Mouse (Mus musculus) adipocyte (in vitro differentiated cells): ENCODE measurements at regions not wholly inside any gene's neighbourhood (a gene's known extent, or its start where the extent isn't known, plus 50 kb on each side); places are given as distances from the start of the nearest gene placed in this dataset.
"Not testable (repeated sequence)": the region's sequence is repeated elsewhere in the genome, so short reads cannot be mapped to it uniquely, and the experiment has no call there.

Source experiments
- DNase-seq: peaks from one replicate; pipeline ENCODE4 v3.0.0-alpha.2; 2016; ENCODE audit warnings: low spot score

GRCm38 (mm10) chr14:53582528-53582927 is 671.4 kb downstream of the Dad1 start:
- not testable (repeated sequence) for DNase-seq

DNA sequence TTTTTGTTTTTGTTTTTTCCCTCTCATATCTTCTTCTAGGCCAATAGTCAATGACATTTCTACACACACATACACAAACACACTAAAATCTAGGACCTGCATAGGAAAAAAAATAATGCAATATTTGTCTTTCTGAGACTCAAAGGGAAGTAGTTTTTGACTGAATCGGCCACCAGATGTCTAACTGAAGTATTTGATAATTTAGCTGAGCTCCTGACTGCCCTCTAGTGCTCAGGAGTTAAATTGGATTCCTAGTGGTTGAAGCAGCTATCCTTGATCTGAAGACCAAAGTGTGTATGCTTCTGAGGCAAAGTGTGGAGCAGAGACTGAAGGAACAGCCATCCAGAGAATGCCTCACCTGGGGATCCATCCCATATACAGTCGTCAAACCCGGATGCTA is 672.2 kb downstream of the Dad1 start:
- DNase-seq = not testable (repeated sequence)

DNA sequence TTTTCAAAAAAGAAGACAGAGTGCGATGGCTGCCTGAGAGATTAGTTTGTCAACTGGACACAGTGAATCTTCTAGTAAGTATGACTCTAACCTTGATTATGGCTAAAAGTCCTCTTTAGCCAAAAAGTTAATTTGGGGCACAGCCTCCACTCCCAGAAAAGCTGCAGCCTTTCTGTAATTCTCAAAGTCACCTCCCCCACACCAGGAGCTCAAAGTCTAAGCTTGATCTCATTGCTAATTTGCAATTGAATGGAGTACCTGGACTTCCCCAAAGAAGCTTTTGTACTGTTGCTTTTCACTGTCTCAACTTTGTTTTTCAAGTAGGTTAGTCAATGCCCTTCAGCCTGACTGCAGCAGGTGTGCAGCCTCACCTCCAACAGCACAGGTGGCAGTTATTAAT is 677.0 kb downstream of the Dad1 start:
- not testable (repeated sequence) for DNase-seq

GRCm38 (mm10) chr14:53572701-53573100 is 681.2 kb downstream of the Dad1 start:
- not testable (repeated sequence) for DNase-seq

DNA sequence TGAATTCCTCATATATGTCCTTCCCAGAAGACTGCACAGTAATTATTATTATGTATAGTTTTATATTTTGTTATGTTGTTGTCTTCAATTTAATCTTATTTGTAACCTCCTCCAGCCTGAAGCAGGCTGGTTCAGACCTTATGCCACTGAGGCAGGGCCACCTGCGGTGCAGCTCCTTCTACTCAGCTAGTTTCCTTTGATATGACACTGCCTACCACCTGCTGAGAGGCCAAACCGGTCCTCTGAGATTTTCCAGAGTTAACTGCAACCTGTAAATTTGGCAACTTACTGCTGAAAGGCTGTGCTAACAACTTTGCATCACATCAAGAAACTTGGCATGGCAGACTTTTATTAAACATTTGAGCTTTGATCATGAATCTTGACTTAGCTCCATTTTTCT is 691.3 kb downstream of the Dad1 start:
- DNase-seq = no peak

- DNase-seq = not testable (repeated sequence)
These were observed 693.8 kb downstream of the Dad1 start for GRCm38 (mm10) chr14:53560146-53560545.

DNA sequence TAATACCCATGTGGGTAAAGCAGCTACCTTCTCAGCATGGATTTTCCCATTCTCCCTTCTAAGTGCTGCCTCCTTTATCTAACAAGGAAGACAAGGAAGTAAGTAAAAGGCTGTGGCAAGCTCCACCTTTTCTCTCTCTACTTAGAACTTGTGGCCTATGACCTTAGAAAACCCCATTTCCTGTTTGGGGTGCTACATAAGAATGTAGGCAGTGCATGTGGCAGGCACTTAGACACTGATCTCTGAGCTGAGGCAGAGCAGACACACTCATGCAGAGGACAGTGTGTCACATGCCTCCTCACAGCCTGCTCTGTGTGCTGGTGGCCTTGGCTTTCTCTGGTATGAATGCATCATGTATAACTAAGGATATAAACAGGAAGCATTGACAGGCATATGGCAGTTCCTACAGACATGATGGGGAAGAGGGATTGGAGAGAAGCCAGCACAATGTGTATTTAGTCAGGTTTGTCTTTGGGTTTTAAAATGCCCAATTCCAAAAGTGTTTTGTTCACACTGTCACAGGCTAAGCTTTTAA is 694.5 kb downstream of the Dad1 start:
- not testable (repeated sequence) for DNase-seq

DNA sequence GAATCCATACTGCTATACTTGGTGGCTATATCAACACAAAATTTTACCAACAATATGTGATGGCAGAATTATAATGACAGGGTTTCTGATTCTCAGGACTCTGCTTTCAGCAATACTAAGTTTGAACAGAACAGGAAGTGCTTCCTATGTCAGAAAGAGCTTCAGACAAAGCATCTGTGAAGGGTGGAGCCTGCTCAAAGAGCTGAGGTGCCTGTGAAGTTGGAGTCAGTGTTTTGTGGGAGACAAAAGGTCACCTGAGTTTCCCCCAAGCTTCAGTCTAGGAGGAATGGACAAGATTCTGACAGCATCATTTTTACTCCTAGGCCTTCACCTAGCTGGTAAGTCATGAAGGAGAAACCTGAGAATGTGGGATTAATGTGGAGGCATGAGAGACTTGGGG is 700.1 kb downstream of the Dad1 start:
- no peak for DNase-seq

DNA sequence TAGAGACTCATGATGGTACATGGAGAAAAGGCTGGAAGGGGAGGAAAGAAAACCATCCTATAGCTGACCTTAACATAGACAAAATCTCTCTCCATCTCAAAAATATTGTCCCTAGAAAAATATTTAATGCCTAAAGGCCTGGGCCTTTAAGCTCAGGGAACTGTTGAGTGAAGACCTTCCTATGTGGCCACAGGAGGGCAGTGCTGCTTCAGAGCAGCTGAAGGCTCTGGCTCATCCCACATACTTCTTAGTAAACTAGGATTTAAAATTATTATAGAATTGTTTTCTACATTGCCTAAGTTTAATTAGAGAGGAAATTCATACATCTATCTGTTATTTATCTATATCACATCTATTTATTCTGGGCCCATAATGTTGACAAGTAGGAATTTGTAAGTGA is 706.5 kb downstream of the Dad1 start:
- not testable (repeated sequence) for DNase-seq

GRCm38 (mm10) chr14:53545351-53545750 is 708.6 kb downstream of the Dad1 start:
- no peak for DNase-seq

DNA sequence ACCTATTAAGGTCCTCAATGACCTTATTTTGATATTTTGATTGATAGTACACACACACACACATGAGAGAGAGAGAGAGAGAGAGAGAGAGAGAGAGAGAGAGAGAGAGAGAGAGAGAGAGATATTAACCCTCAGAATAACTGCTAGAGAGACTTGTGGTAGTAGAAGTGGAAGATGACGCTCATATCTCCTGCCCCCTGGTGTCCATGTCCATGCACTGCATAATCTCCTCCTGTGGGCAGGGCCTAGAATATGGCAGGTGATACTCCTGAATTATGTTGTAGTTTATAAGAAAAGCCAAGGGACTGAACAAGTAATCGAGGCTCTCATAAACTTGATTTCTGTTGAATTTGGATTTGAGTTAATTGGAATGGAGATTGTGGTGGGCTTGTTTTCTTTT is 712.3 kb downstream of the Dad1 start:
- DNase-seq = not testable (repeated sequence)

- DNase-seq = not testable (repeated sequence)
These were observed 716.0 kb downstream of the Dad1 start for GRCm38 (mm10) chr14:53537895-53538294.

DNA sequence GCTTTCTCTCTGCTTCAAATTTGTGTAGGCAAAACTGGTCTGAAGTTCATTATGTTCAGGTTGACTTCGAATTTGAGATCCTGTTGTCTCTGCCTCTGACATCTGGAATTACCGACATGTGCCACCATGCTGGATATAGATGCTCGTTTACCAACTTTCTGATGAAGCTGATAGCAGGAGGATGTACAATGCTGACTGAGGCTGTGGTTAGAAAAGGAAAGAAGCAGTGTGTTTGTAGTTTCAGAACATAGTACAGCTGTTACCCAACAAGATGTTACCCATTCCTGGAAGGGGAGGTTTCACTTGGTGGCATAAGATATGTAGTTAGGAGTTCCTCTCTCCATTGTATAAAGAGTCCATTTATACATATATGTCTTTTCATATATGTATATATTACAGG is 730.5 kb downstream of the Dad1 start:
- DNase-seq = not testable (repeated sequence)

- DNase-seq = not testable (repeated sequence)
These were observed 735.0 kb downstream of the Dad1 start for GRCm38 (mm10) chr14:53518954-53519353.

DNA sequence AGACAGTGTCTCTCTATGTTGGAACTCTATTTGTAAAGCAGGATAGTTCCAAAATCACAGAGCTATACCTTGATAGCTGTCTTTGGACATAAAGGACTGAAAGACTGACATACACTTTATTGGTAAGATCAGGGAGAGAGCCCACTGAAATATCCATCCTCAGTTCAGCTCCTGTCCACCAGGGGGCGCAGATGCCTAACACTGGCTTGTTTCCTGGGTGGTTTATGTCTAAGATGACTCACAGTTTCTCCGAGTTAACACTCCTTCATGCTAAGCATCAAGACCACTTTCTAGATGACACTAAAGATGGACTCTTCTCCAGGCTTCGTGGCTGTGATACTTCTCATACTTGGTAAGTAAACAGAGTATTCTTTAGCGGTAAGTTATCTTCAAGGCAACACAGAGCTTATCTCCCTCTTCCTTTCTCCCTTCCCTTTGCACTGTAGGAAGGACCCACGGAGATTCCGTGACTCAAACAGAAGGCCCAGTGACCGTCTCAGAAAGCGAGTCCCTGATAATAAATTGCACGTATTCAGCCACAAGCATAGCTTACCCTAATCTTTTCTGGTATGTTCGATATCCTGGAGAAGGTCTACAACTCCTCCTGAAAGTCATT is 737.2 kb downstream of the Dad1 start:
- DNase-seq = not testable (repeated sequence)

DNA sequence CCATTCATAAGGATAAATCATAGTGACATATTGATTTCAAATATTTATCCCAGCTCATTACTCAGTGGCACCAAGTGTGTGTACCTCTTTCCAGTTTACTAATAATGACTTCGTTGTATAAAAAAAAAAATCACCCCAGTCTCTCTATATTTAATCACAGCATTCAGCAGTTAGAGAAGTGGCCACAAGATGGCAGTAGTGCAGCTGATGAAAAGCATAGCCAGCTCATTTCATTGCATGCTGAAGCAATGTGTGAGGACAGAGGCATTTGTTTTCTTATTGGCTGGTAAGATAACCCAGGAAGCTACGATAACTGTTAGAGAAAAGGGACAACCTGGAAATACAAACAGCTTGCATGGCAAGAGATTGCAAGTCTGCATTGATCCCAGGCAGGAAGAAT is 748.5 kb downstream of the Dad1 start:
- not testable (repeated sequence) for DNase-seq

GRCm38 (mm10) chr14:53488383-53488782 is 765.5 kb downstream of the Dad1 start:
- not testable (repeated sequence) for DNase-seq

DNA sequence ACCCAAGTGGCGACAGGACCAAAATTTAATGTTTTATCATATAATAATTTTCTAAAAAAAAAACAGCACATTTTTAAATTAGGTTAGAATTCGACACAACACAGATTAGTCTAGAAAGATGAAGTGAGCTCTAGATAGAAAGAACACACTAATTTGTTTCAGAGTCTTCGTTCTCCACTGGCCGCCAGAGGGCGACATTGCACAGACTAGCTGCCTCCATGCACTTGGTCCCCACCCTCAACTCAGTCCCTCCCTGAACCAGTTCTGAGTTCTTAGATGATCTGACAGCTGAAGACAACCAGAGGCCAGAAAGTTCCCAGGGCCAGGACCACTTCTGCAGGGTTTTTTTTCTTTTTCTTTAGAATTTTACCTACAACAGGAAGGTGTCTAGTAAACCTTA is 766.3 kb downstream of the Dad1 start:
- not testable (repeated sequence) for DNase-seq

GRCm38 (mm10) chr14:53474170-53474569 is 779.7 kb downstream of the Dad1 start:
- DNase-seq = not testable (repeated sequence)

DNA sequence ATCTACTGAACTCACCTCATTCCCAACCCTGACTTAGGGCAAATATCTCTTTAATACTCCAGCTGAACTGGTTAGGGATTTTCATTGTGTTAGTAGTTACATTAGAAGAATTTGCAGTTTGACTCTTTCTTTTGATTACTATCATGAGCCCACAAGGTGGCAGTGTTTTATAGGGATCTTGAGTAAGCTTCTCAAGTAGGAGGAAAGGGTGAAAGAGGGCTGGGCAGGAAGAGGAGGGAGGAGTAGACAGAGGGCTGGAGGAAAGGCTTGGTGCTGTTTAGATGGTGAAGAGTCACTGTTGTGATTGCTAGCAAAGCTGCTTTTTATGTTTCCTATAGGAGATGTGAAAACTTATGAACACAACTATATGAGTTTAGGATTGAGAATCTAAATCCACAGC is 793.1 kb downstream of the Dad1 start:
- DNase-seq = not testable (repeated sequence)

DNA sequence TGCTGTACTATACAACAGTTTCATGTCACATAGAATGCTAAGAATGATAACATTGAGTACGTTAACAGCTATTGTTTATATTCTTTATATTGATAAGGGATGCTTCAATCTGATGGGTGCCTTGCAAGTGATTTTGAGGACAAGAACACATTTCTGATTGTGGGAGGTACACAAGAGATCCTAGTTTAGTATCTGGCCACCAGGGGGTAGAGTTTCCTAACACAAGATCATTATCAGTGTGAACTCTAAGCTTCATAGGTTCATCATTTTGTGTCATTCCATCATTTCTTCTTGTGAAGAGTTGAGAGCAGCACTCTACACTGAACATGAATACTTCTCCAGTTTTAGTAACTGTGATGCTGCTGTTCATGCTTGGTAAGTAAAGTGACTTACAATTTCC is 799.9 kb downstream of the Dad1 start:
- DNase-seq = no peak

DNA sequence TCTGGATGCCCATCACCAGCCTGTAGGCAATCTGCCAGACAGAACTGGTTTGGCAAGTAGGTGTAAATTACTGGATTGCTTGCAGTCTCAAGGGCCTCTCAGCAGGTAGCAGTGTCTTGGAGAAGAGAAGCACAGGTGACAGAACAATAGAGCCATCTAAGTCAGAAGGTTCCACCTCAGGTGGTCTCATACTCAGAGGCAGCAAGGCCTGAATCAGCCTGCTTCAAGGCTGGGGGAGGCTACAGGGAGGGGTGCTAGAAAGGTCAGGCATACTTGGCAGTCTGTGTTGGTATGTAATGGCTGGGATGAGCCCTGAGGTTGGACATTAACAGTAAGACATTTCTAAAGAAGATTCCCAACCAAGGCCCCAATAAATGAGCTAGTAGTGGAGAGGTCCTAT is 814.3 kb downstream of the Dad1 start:
- DNase-seq = not testable (repeated sequence)

DNA sequence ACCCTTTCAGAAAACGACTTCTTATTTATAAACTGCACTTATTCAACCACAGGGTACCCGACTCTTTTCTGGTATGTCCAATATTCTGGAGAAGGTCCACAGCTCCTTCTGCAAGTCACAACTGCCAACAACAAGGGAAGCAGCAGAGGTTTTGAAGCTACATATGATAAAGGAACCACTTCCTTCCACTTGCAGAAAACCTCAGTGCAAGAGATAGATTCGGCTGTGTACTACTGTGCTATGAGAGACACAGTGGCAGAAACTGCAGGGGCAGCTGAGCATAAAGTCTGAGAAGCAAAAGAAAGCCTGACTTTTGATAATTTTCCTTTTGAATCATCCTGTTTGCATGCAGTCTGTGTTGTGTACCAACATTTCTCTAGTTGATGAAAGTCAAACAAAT is 823.8 kb downstream of the Dad1 start:
- not testable (repeated sequence) for DNase-seq

- not testable (repeated sequence) for DNase-seq
These were observed 825.5 kb downstream of the Dad1 start for GRCm38 (mm10) chr14:53428447-53428846.
